In the genomic region with DNA sequence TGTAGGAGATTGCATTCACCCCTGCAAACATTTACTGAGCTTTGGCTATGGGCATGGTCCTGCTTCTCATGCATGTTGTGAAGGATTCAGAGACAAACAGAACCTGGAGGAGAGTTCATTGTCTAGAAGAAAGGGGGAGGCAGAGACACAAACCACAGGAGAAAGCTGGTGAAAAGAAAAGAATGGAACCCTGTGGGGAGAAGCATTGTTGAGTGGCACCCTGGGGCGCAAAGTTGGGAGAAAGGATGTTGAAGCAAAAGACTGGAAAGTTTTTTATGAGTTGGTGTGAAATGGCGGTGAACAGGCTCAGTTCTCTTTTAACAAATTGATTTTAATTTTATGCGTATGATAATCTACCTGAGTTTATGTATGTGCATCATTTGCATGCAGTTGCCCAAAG, we compare ENCODE assay signal across 43 mouse cellular contexts. TPM values are rescaled to one million over a fixed set of nuclear protein-coding genes. Genes with fewer than 3 reads are reported as not detected.
"Had no signal": no experiment of that assay in that cellular context is flagged by ENCODE, and none has a peak within 500 bp of the region (broad histone marks: within the 10 kb centered on the region; RNA-seq: fewer than 3 reads in every experiment).

No protein-coding gene starts in this region.

- H3K27ac ChIP-seq: heart, adult 2 months; heart, embryonic 13.5 days; heart, embryonic 15.5 days; hindbrain, embryonic 13.5 days; hindbrain, embryonic 15.5 days; hindbrain, postnatal 0 days; kidney, embryonic 15.5 days; kidney, postnatal 0 days; limb, embryonic 13.5 days; limb, embryonic 15.5 days; liver, embryonic 12.5 days; liver, embryonic 14.5 days had no signal

- H3K9ac ChIP-seq: heart, embryonic 13.5 days; heart, embryonic 15.5 days; hindbrain, embryonic 13.5 days; hindbrain, embryonic 15.5 days; kidney, embryonic 15.5 days; limb, embryonic 13.5 days; limb, embryonic 15.5 days; liver, embryonic 12.5 days; liver, embryonic 14.5 days had no signal

- H3K9me3 ChIP-seq: heart, embryonic 13.5 days; heart, embryonic 15.5 days; hindbrain, embryonic 13.5 days; hindbrain, embryonic 15.5 days; kidney, embryonic 15.5 days; limb, embryonic 13.5 days; limb, embryonic 15.5 days; liver, embryonic 12.5 days had no signal

- H3K4me3 ChIP-seq: heart, adult 2 months; heart, embryonic 13.5 days; heart, embryonic 15.5 days; hindbrain, embryonic 13.5 days; hindbrain, embryonic 15.5 days; kidney, embryonic 15.5 days; limb, embryonic 13.5 days; limb, embryonic 15.5 days; liver, embryonic 12.5 days had no signal

- H3K4me1 ChIP-seq: heart, embryonic 13.5 days; heart, embryonic 15.5 days; hindbrain, embryonic 13.5 days; hindbrain, embryonic 15.5 days; kidney, embryonic 15.5 days; limb, embryonic 13.5 days; limb, embryonic 15.5 days; liver, embryonic 12.5 days had no signal

- H3K36me3 ChIP-seq: heart, embryonic 13.5 days; heart, embryonic 15.5 days; hindbrain, embryonic 13.5 days; hindbrain, embryonic 15.5 days; kidney, embryonic 15.5 days; limb, embryonic 13.5 days; limb, embryonic 15.5 days; liver, embryonic 12.5 days had no signal

- H3K27me3 ChIP-seq: heart, embryonic 13.5 days; heart, embryonic 15.5 days; hindbrain, embryonic 13.5 days; hindbrain, embryonic 15.5 days; kidney, embryonic 15.5 days; limb, embryonic 13.5 days; limb, embryonic 15.5 days; liver, embryonic 12.5 days had no signal

- DNase-seq: gastrocnemius, postnatal 14 days; gastrocnemius, postnatal 36 days; heart, adult 2 months; heart, postnatal 14 days; heart, postnatal 36 days; kidney, adult 11 months; kidney, adult 2 months; kidney, adult 9 months; kidney, postnatal 14 days; kidney, postnatal 36 days; layer of hippocampus, adult 9-11 months; layer of hippocampus, postnatal 36 days; left cerebral cortex, postnatal 4 days had no signal

RNA-seq across cellular contexts. Expression of gene Clec3a, which starts 33.7 kb away (rescaled TPM):
- total RNA-seq: gastrocnemius, adult 18-20 months; gastrocnemius, adult 8-10 months; gastrocnemius, postnatal 36 days; heart, postnatal 14 days; hematopoietic stem cell, adult 5-6 weeks; layer of hippocampus, adult 18-20 months; layer of hippocampus, adult 8-10 months; layer of hippocampus, postnatal 14 days; layer of hippocampus, postnatal 36 days; left cerebral cortex, adult 18-20 months; left cerebral cortex, adult 8-10 months; left cerebral cortex, postnatal 10 days; left cerebral cortex, postnatal 25 days; left cerebral cortex, postnatal 4 days; liver, adult 2 months had no signal
- polyA plus RNA-seq: gonadal fat pad, adult 2 months; heart, embryonic 11.5 days; heart, embryonic 13.5 days; heart, embryonic 15.5 days; heart, postnatal 0 days; hindbrain, embryonic 11.5 days; hindbrain, embryonic 13.5 days; hindbrain, embryonic 15.5 days; hindbrain, postnatal 0 days; intestine, embryonic 14.5 days; intestine, embryonic 16.5 days; kidney, adult 2 months; kidney, embryonic 15.5 days; kidney, postnatal 0 days; large intestine, adult 2 months; limb, embryonic 11.5 days; liver, adult 2 months; liver, embryonic 12.5 days; liver, embryonic 14.5 days had no signal
